Mouse (Mus musculus) neural tube, embryonic 14.5 days (tissue): Measurements from ENCODE around the gene Maml1. TPM values are rescaled to one million over a fixed set of nuclear protein-coding genes. Genes with fewer than 3 reads are reported as not detected.

ENCODE experiments used
- microRNA-seq: library from miRNA; unstranded; fragments of <30 nt; microRNA quantifications from one replicate; pipeline ENCODE4, GENCODE M21; 2016
- polyA plus RNA-seq: library from polyadenylated mRNA; unstranded; fragments of >200 nt; fragmentation: Nextera tagmentation; extraction: Ambion mirVana; gene quantifications from 2 replicates; pipeline ENCODE4 v1.2.1, GENCODE M21; 2014

Gene Maml1
- polyA plus RNA-seq, 1 experiment from 2014 or later: 3.5 TPM

Small RNA genes lying within 50 kb of the gene (microRNA-seq; reads per million reads assigned to microRNA genes)
- gene Mir6919: 0.85 reads per million

Other genes with a start within 250 kb of the Maml1 start
- gene Tbc1d9b, start 160.9 kb downstream of the Maml1 start, polyA plus RNA-seq: 30.3 and 42.5 TPM in 2 replicates
- gene Mrnip, start 117.9 kb downstream of the Maml1 start, polyA plus RNA-seq: 38.1 and 48.3 TPM in 2 replicates
- 377 and 383 TPM in 2 replicates for gene Sqstm1, start 81.5 kb downstream of the Maml1 start, polyA plus RNA-seq
- 52.0 and 53.6 TPM in 2 replicates for gene Mgat4b, start 81.4 kb downstream of the Maml1 start, polyA plus RNA-seq
- 1.3 and 3.3 TPM in 2 replicates for gene Ltc4s, start 53.7 kb downstream of the Maml1 start, polyA plus RNA-seq
- gene Canx, start 33.4 kb upstream of the Maml1 start, polyA plus RNA-seq: 205 and 227 TPM in 2 replicates
- 0.81 and 0.92 TPM in 2 replicates for gene Cby3, start 62.2 kb upstream of the Maml1 start, polyA plus RNA-seq
- gene Hnrnph1, start 84.7 kb upstream of the Maml1 start, polyA plus RNA-seq: 441 and 486 TPM in 2 replicates
- 25.6 and 31.9 TPM in 2 replicates for gene Rufy1, start 138.8 kb upstream of the Maml1 start, polyA plus RNA-seq